ENCODE assay signal across 17 mouse cellular contexts in genomic region chr2:32382689-32383088, GRCm38 (mm10). TPM values are rescaled to one million over a fixed set of nuclear protein-coding genes. Genes with fewer than 3 reads are reported as not detected.
DNase-seq lines count a peak whose midpoint lies in the region; ATAC-seq and TF ChIP-seq lines count a peak whose summit lies in the region.
"Had no signal": no experiment of that assay in that cellular context is flagged by ENCODE, and none has a peak within 500 bp of the region (broad histone marks: within the 10 kb centered on the region; RNA-seq: fewer than 3 reads in every experiment).

No protein-coding gene starts in this region.

- no peak for TF ChIP-seq CTCF in gastrocnemius, adult 2 months (IDR thresholded peaks at IDR 0.05)
- no peak for TF ChIP-seq CTCF in left cerebral cortex, adult 2 months (IDR thresholded peaks at IDR 0.05)

- no peak overlapping the region for H3K4me3 ChIP-seq in gastrocnemius, adult 2 months
- no peak overlapping the region for H3K4me3 ChIP-seq in left cerebral cortex, adult 2 months
- no peak overlapping the region for H3K4me3 ChIP-seq in neural tube, embryonic 12.5 days

- ATAC-seq in neural tube, embryonic 12.5 days (ENCODE audit: low FRiP score, low read depth): no peak

- H3K9ac ChIP-seq in neural tube, embryonic 12.5 days: no peak overlapping the region; the same call in 1 of the 2 replicates

- H3K9me3 ChIP-seq in neural tube, embryonic 12.5 days: no peaks in the 10 kb centered on the region

- H3K27me3 ChIP-seq in neural tube, embryonic 12.5 days (replicated peaks): peaks cover 14% of the 10 kb centered on the region; the same call in 1 of the 2 replicates
- H3K27me3 ChIP-seq: Patski had no signal

- H3K36me3 ChIP-seq in neural tube, embryonic 12.5 days: peaks cover 24% of the 10 kb centered on the region

- H3K4me2 ChIP-seq in neural tube, embryonic 12.5 days (replicated peaks): peak overlapping the region; percentile 96

- H3K27ac ChIP-seq in gastrocnemius, adult 2 months: 0 out of 2 replicates have a peak overlapping the region, but pooled peaks have one; percentile 90
- peak overlapping the region; percentile 90; the same call in 1 of the 2 replicates for H3K27ac ChIP-seq in left cerebral cortex, adult 2 months
- no peak overlapping the region for H3K27ac ChIP-seq in neural tube, embryonic 12.5 days
- H3K27ac ChIP-seq: kidney, postnatal 0 days; stomach, postnatal 0 days had no signal

- 82% methylated on average over 2 of the region's 2 CpGs for WGBS in neural tube, embryonic 12.5 days

- peaks cover 5% of the 10 kb centered on the region; the same call in 1 of the 2 replicates for H3K4me1 ChIP-seq in neural tube, embryonic 12.5 days

- no peak for DNase-seq in gastrocnemius, adult 2 months
- no peak for DNase-seq in gastrocnemius, postnatal 10 days
- DNase-seq in left cerebral cortex, adult 2 months (ENCODE audit: extremely low spot score in 1 of 2, low spot score in 2 of 2): no peak
- no peak for DNase-seq in left cerebral cortex, adult 9 months (ENCODE audit: low spot score in 2 of 2)
- no peak for DNase-seq in neural tube, embryonic 10.5 days (ENCODE audit: extremely low spot score, low spot score)
- no peak for DNase-seq in adrenal gland, postnatal 14 days
- DNase-seq: B cell, adult 2 months; cerebellum, adult 11 months; heart, adult 11 months; layer of hippocampus, adult 9-11 months; lung, embryonic 14.5 days; thymus, postnatal 36 days had no signal

- intact Hi-C loops in gastrocnemius, adult 2 months (cut with DNase I): no loop called here
- intact Hi-C loops in left cerebral cortex, adult 2 months (cut with DNase I): no loop called here

RNA-seq across cellular contexts. Expression of gene 1110008P14Rik, which starts 1.0 kb away (rescaled TPM):
- 10 to 100 TPM; 34.3 to 43.2 TPM for total RNA-seq in gastrocnemius, adult 2 months (2021)
- total RNA-seq in gastrocnemius, postnatal 10 days (2021): 10 to 100 TPM; 52.6 to 53.7 TPM
- 100 to 1,000 TPM; 341 to 349 TPM for total RNA-seq in left cerebral cortex, adult 2 months (2021)
- polyA plus RNA-seq in neural tube, embryonic 12.5 days (2016; fragmentation: Nextera tagmentation; extraction: Ambion mirVana): 86.4 and 87.9 TPM in 2 replicates
- total RNA-seq in adrenal gland, postnatal 14 days (2021): 142 and 159 TPM in 2 replicates

RNA-seq across cellular contexts. Expression of gene Lcn2, which starts 5.4 kb away (rescaled TPM):
- total RNA-seq in gastrocnemius, adult 2 months (2021): 1 to 10 TPM; 2.6 to 3.4 TPM
- 1 to 10 TPM; 3.5 to 6.7 TPM for total RNA-seq in gastrocnemius, postnatal 10 days (2021)
- 10 to 100 TPM in 1 of 2 experiments, under 1 TPM in 1; 0.44 to 19.4 TPM for total RNA-seq in left cerebral cortex, adult 2 months (2021)
- 0.68 and 1.1 TPM in 2 replicates for polyA plus RNA-seq in neural tube, embryonic 12.5 days (2016; fragmentation: Nextera tagmentation; extraction: Ambion mirVana)
- 7.1 and 9.6 TPM in 2 replicates for total RNA-seq in adrenal gland, postnatal 14 days (2021)
- polyA plus RNA-seq: lung, embryonic 14.5 days had no signal

RNA-seq across cellular contexts. Expression of gene Ptges2, which starts 13.0 kb away (rescaled TPM):
- 10 to 100 TPM; 34.7 to 51.1 TPM for total RNA-seq in gastrocnemius, adult 2 months (2021)
- total RNA-seq in gastrocnemius, postnatal 10 days (2021): 10 to 100 TPM; 38.1 to 40.7 TPM
- total RNA-seq in left cerebral cortex, adult 2 months (2021): 10 to 100 TPM; 47.2 to 47.8 TPM
- polyA plus RNA-seq in neural tube, embryonic 12.5 days (2016; fragmentation: Nextera tagmentation; extraction: Ambion mirVana): 35.8 and 40.5 TPM in 2 replicates
- 75.8 and 80.5 TPM in 2 replicates for total RNA-seq in adrenal gland, postnatal 14 days (2021)

RNA-seq across cellular contexts. Expression of gene Dnm1, which starts 29.6 kb away (rescaled TPM):
- 1 to 10 TPM; 3.7 to 8.2 TPM for total RNA-seq in gastrocnemius, adult 2 months (2021)
- 10 to 100 TPM; 18.9 to 25.7 TPM for total RNA-seq in gastrocnemius, postnatal 10 days (2021)
- total RNA-seq in left cerebral cortex, adult 2 months (2021): 1,000 to 10,000 TPM; 1,259 to 1,310 TPM
- 35.4 and 41.1 TPM in 2 replicates for polyA plus RNA-seq in neural tube, embryonic 12.5 days (2016; fragmentation: Nextera tagmentation; extraction: Ambion mirVana)
- 18.9 and 26.7 TPM in 2 replicates for total RNA-seq in adrenal gland, postnatal 14 days (2021)
- total RNA-seq: megakaryocyte progenitor cell, adult 5-6 weeks had no signal

RNA-seq across cellular contexts. Expression of gene Ciz1, which starts 30.6 kb away (rescaled TPM):
- total RNA-seq in gastrocnemius, adult 2 months (2021): 10 to 100 TPM; 26.4 to 26.6 TPM
- 10 to 100 TPM; 31.2 to 47.2 TPM for total RNA-seq in gastrocnemius, postnatal 10 days (2021)
- 10 to 100 TPM; 89.7 to 90.1 TPM for total RNA-seq in left cerebral cortex, adult 2 months (2021)
- 55.8 and 57.6 TPM in 2 replicates for polyA plus RNA-seq in neural tube, embryonic 12.5 days (2016; fragmentation: Nextera tagmentation; extraction: Ambion mirVana)
- total RNA-seq in adrenal gland, postnatal 14 days (2021): 61.8 and 67.0 TPM in 2 replicates
